Mouse (Mus musculus): ENCODE data around the gene 4921536K21Rik.

- TF ChIP-seq CTCF (IDR thresholded peaks at IDR 0.05; ENCODE audit: control insufficient read depth, insufficient read depth, insufficient replicate concordance, low read depth, low read length) (no peak), POLR2A (IDR thresholded peaks at IDR 0.05; ENCODE audit: control insufficient read depth, low read depth, low read length) (no peak)
Measured at GRCm38 (mm10) chr11:3903046-3903445, 8.1 kb upstream of the 4921536K21Rik start.

Data from testis, adult 2 months (tissue).